Mouse (Mus musculus) central nervous system, embryonic 18 days (tissue): ENCODE results near the gene Abcb11. TPM values are rescaled to one million over a fixed set of nuclear protein-coding genes. Genes with fewer than 3 reads are reported as not detected.

Experiments
- polyA plus RNA-seq: library from polyadenylated mRNA; depleted of rRNA; stranded (reverse); fragments of >200 nt; gene quantifications from 2 replicates; pipeline ENCODE4 v1.2.3, GENCODE M21; 2012; rRNA removed

The Abcb11 gene
- 0.05 and 0.16 TPM in 2 replicates for polyA plus RNA-seq

GRCm38 (mm10) chr2:69342496-69343221 lies at the start of gene Abcb11:
Gene Abcb11, minus strand, starts transcription at chr2:69342616.

GRCm38 (mm10) chr2:69380281-69380680 lies 37.9 kb upstream of the Abcb11 start, which contains the start of gene Dhrs9:
Gene Dhrs9, plus strand, starts transcription at chr2:69380445.

GRCm38 (mm10) chr2:69210773-69211172 lies 131.6 kb downstream of the Abcb11 start, which contains the start of gene G6pc2:
Gene G6pc2, plus strand, starts transcription at chr2:69211073.

GRCm38 (mm10) chr2:69205791-69206351 lies 136.5 kb downstream of the Abcb11 start, which contains the start of gene Spc25:
Gene Spc25, minus strand, starts transcription at chr2:69206194.

Other genes starting within 250 kb of the Abcb11 start
- 1.7 and 2.7 TPM in 2 replicates for gene Nostrin, start 206.8 kb downstream of the Abcb11 start, polyA plus RNA-seq
- 12.6 and 14.3 TPM in 2 replicates for gene Spc25, start 136.4 kb downstream of the Abcb11 start, polyA plus RNA-seq
- 0.11 and 0.21 TPM in 2 replicates for gene G6pc2, start 131.5 kb downstream of the Abcb11 start, polyA plus RNA-seq
- 0.01 and 1.1 TPM in 2 replicates for gene Dhrs9, start 37.8 kb upstream of the Abcb11 start, polyA plus RNA-seq
- 0.70 and 1.0 TPM in 2 replicates for gene Lrp2, start 243.4 kb upstream of the Abcb11 start, polyA plus RNA-seq